Mouse (Mus musculus) midbrain, embryonic 15.5 days (tissue): ENCODE measurements around the gene Olfr1008. TPM values are rescaled to one million over a fixed set of nuclear protein-coding genes. Genes with fewer than 3 reads are reported as not detected.
"Not testable (repeated sequence)": the region's sequence is repeated elsewhere in the genome, so short reads cannot be mapped to it uniquely, and the experiment has no call there.

ENCODE experiments used
- ATAC-seq: fragments of 200-750 bp; cut with Nextera tagmentation; replicated peaks from 2 replicates; pipeline ENCODE4 v1.8.0; 2017; ENCODE audit warnings: moderate TSS enrichment
- H3K27ac ChIP-seq: fragments of 300-500 bp; sonication (generic); 2 replicates; pipeline ENCODE4 v1.5.1; 2015; ENCODE audit warnings: mild to moderate bottlenecking, inconsistent platforms
- H3K27me3 ChIP-seq: fragments of 300-500 bp; sonication (generic); replicated peaks from 2 replicates; pipeline ENCODE4 v1.6.1; 2015; ENCODE audit warnings: inconsistent platforms
- H3K36me3 ChIP-seq: fragments of 300-500 bp; sonication (generic); replicated peaks from 2 replicates; pipeline ENCODE4 v1.6.1; 2015; ENCODE audit warnings: inconsistent platforms
- H3K4me1 ChIP-seq: fragments of 300-500 bp; sonication (generic); 2 replicates; pipeline ENCODE4 v1.6.1; 2015; ENCODE audit warnings: inconsistent platforms
- H3K4me2 ChIP-seq: fragments of 300-500 bp; sonication (generic); 2 replicates; pipeline ENCODE4 v1.6.1; 2015; ENCODE audit warnings: inconsistent platforms, mild to moderate bottlenecking, moderate library complexity
- H3K4me3 ChIP-seq: fragments of 300-500 bp; sonication (generic); 2 replicates; pipeline ENCODE4 v1.5.1; 2015; ENCODE audit warnings: mild to moderate bottlenecking, inconsistent platforms
- H3K9ac ChIP-seq: fragments of 300-500 bp; sonication (generic); 2 replicates; pipeline ENCODE4 v1.6.1; 2015; ENCODE audit warnings: mild to moderate bottlenecking, inconsistent platforms
- H3K9me3 ChIP-seq: fragments of 300-500 bp; sonication (generic); 2 replicates; pipeline ENCODE4 v1.6.1; 2016; ENCODE audit warnings: inconsistent platforms
- WGBS: fragments of 180-500 bp; shearing (Covaris S2); methylation state at CpG from one replicate; pipeline ENCODE4 v1.1.7; 2015; ENCODE audit warnings: mixed read lengths; 5-methylcytosine and 5-hydroxymethylcytosine counted together
- polyA plus RNA-seq: library from polyadenylated mRNA; unstranded; fragments of >200 nt; fragmentation: Nextera tagmentation; extraction: Ambion mirVana; gene quantifications from 2 replicates; pipeline ENCODE4 v1.2.1, GENCODE M21; 2015

Olfr1008 gene
- polyA plus RNA-seq: not detected in 2 replicates

GRCm38 (mm10) chr2:85689131-85689530 lies at the start of gene Olfr1008:
TSS of gene Olfr1008 (plus strand) at chr2:85689431.
- Histone ChIP-seq H3K4me2 (no peak within 1 kb of the TSS), H3K9ac (no peak within 1 kb of the TSS), H3K4me1 (no peaks in the 10 kb centered on the region), H3K4me3 (no peak within 1 kb of the TSS), H3K36me3 (no peaks in the 10 kb centered on the region), H3K27me3 (no peaks in the 10 kb centered on the region), H3K9me3 (no peaks in the 10 kb centered on the region), H3K27ac (no peak within 1 kb of the TSS)
- no peak for ATAC-seq

GRCm38 (mm10) chr2:85650604-85651003 lies 38.6 kb upstream of the Olfr1008 start, which contains the start of gene Olfr1002:
TSS of gene Olfr1002 (minus strand) at chr2:85650704.
- Histone ChIP-seq H3K9ac (no peak within 1 kb of the TSS), H3K27me3 (no peaks in the 10 kb centered on the region), H3K4me2 (no peak within 1 kb of the TSS), H3K4me1 (no peaks in the 10 kb centered on the region), H3K4me3 (no peak within 1 kb of the TSS), H3K9me3 (no peaks in the 10 kb centered on the region), H3K27ac (no peak within 1 kb of the TSS), H3K36me3 (no peaks in the 10 kb centered on the region)
- no peak for ATAC-seq
- 91% methylated on average over 1 of the region's 1 CpGs for WGBS

GRCm38 (mm10) chr2:85664355-85664754 lies 24.9 kb upstream of the Olfr1008 start, which contains the start of gene Olfr154:
TSS of gene Olfr154 (minus strand) at chr2:85664455.
- not testable (repeated sequence) for H3K4me1 ChIP-seq, ATAC-seq, H3K4me2 ChIP-seq, H3K27ac ChIP-seq, H3K27me3 ChIP-seq, H3K9me3 ChIP-seq, H3K4me3 ChIP-seq, H3K9ac ChIP-seq, H3K36me3 ChIP-seq

- Histone ChIP-seq H3K4me2 (no peak within 1 kb of the TSS), H3K36me3 (no peaks in the 10 kb centered on the region), H3K9ac (no peak within 1 kb of the TSS), H3K27me3 (no peaks in the 10 kb centered on the region), H3K9me3 (no peaks in the 10 kb centered on the region), H3K4me1 (no peaks in the 10 kb centered on the region), H3K27ac (no peak within 1 kb of the TSS), H3K4me3 (no peak within 1 kb of the TSS)
- no peak for ATAC-seq
Observed at GRCm38 (mm10) chr2:85678667-85679066, 10.6 kb upstream of the Olfr1008 start, which contains the start of gene Olfr1006. TSS of gene Olfr1006 (minus strand) at chr2:85678767.

- H3K27me3 ChIP-seq, H3K4me2 ChIP-seq, ATAC-seq, H3K9me3 ChIP-seq, H3K27ac ChIP-seq, H3K4me3 ChIP-seq, H3K4me1 ChIP-seq, H3K9ac ChIP-seq, H3K36me3 ChIP-seq: not testable (repeated sequence)
- WGBS: 91% methylated on average over 2 of the region's 2 CpGs
Observed at GRCm38 (mm10) chr2:85710680-85711079, 21.4 kb downstream of the Olfr1008 start.

GRCm38 (mm10) chr2:85711159-85711558 lies 21.9 kb downstream of the Olfr1008 start:
- Histone ChIP-seq H3K27me3 (no peaks in the 10 kb centered on the region), H3K4me1 (no peaks in the 10 kb centered on the region), H3K9me3 (no peaks in the 10 kb centered on the region), H3K4me3 (no peak overlapping the region), H3K36me3 (no peaks in the 10 kb centered on the region), H3K4me2 (no peak overlapping the region), H3K27ac (no peak overlapping the region), H3K9ac (no peak overlapping the region)
- 33% methylated on average over 1 of the region's 1 CpGs for WGBS
- ATAC-seq: no peak

GRCm38 (mm10) chr2:85715119-85715518 lies 25.9 kb downstream of the Olfr1008 start, which contains the start of gene Olfr1009:
TSS of gene Olfr1009 (plus strand) at chr2:85715419.
- Histone ChIP-seq H3K9me3 (no peaks in the 10 kb centered on the region), H3K9ac (no peak within 1 kb of the TSS), H3K4me1 (no peaks in the 10 kb centered on the region), H3K4me3 (no peak within 1 kb of the TSS), H3K27ac (no peak within 1 kb of the TSS), H3K36me3 (no peaks in the 10 kb centered on the region), H3K27me3 (no peaks in the 10 kb centered on the region), H3K4me2 (no peak within 1 kb of the TSS)
- WGBS: 93% methylated on average over 1 of the region's 1 CpGs
- no peak for ATAC-seq

- peak; percentile 87 for ATAC-seq
- Histone ChIP-seq H3K4me3 (no peak overlapping the region), H3K4me2 (no peak overlapping the region), H3K27ac (no peak overlapping the region), H3K4me1 (no peaks in the 10 kb centered on the region), H3K9me3 (no peaks in the 10 kb centered on the region), H3K27me3 (no peaks in the 10 kb centered on the region), H3K9ac (no peak overlapping the region), H3K36me3 (no peaks in the 10 kb centered on the region)
- WGBS: 10% methylated on average over 3 of the region's 3 CpGs
Observed at GRCm38 (mm10) chr2:85725793-85726192, 36.6 kb downstream of the Olfr1008 start.

Other genes with a start within 250 kb of the Olfr1008 start
- not detected in 2 replicates for gene Olfr995, start 245.8 kb upstream of the Olfr1008 start, polyA plus RNA-seq
- gene 4833423E24Rik, start 170.4 kb upstream of the Olfr1008 start, polyA plus RNA-seq: 0.19 and 0.32 TPM in 2 replicates
- gene Olfr996, start 110.2 kb upstream of the Olfr1008 start, polyA plus RNA-seq: not detected in 2 replicates
- not detected in 2 replicates for gene Olfr998, start 100.5 kb upstream of the Olfr1008 start, polyA plus RNA-seq
- not detected in 2 replicates for gene Olfr1000, start 77.5 kb upstream of the Olfr1008 start, polyA plus RNA-seq
- gene Olfr1002, start 38.7 kb upstream of the Olfr1008 start, polyA plus RNA-seq: not detected in 2 replicates
- not detected in 2 replicates for gene Olfr154, start 25.0 kb upstream of the Olfr1008 start, polyA plus RNA-seq
- not detected in 2 replicates for gene Olfr1006, start 10.7 kb upstream of the Olfr1008 start, polyA plus RNA-seq
- gene Olfr1009, start 26.0 kb downstream of the Olfr1008 start, polyA plus RNA-seq: not detected in 2 replicates
- gene Olfr1012, start 73.3 kb downstream of the Olfr1008 start, polyA plus RNA-seq: not detected in 2 replicates
- not detected in 2 replicates for gene Olfr1013, start 77.7 kb downstream of the Olfr1008 start, polyA plus RNA-seq
- not detected in 2 replicates for gene Olfr1014, start 83.3 kb downstream of the Olfr1008 start, polyA plus RNA-seq
- gene Olfr1015, start 92.6 kb downstream of the Olfr1008 start, polyA plus RNA-seq: not detected in 2 replicates
- gene Olfr1016, start 113.1 kb downstream of the Olfr1008 start, polyA plus RNA-seq: not detected in 2 replicates
- not detected in 2 replicates for gene Olfr1018, start 129.0 kb downstream of the Olfr1008 start, polyA plus RNA-seq
- not detected in 2 replicates for gene Olfr1019, start 156.1 kb downstream of the Olfr1008 start, polyA plus RNA-seq
- gene Olfr1020, start 157.6 kb downstream of the Olfr1008 start, polyA plus RNA-seq: not detected in 2 replicates
- gene Olfr1022, start 179.2 kb downstream of the Olfr1008 start, polyA plus RNA-seq: not detected in 2 replicates
- not detected in 2 replicates for gene Olfr1023, start 196.2 kb downstream of the Olfr1008 start, polyA plus RNA-seq
- gene Olfr1024, start 215.6 kb downstream of the Olfr1008 start, polyA plus RNA-seq: not detected in 2 replicates
- not detected in 2 replicates for gene Olfr1025-ps1, start 225.8 kb downstream of the Olfr1008 start, polyA plus RNA-seq
- not detected in 2 replicates for gene Olfr1026, start 232.1 kb downstream of the Olfr1008 start, polyA plus RNA-seq